26 mouse cellular contexts compared by ENCODE assay signal in the genomic region with DNA sequence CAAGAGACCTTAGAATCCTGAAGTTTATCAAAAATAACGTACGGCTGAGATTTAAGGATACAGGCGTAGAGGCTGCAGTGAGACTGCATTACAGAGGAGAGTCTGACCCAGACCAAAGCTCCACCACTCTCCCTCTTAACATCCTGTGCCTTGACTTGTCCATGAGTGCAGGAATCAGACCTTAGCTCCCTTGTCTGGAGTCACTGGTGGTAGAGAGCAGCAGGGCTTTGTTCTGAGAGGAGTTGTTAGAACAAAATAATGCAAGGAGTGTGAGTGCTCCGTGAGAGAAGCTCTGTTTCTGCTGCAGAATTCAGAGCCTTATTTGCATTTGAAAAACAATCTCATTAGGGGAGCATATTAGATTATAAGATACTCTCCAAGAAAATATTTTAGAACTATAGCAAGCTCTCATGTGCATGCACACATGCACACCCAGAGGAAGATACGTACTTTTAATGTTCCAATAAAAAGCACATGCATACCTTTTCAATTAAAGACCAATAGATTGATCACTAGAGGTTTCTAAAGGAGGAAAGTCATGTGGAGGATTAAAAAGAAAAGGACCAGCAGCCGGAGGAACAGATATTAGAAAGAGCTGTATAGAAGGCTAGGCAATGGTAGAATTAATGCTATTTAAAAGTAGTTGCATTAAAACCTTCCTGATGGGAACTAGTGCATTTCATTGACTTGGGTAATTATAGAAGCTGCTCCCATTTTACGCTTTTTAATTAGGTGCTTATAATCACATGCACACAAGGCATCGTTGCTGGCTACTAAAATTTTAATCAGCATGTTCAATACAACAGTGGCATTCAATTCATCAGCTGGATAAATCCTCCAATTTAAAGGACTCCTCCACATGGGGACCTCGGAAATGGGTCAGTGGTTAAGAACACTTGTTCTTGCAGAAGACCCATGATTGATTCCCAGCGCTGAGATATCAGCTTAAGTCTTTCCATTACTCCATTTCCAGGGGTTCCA.
DNase-seq lines count a peak whose midpoint lies in the region; ATAC-seq and TF ChIP-seq lines count a peak whose summit lies in the region.
"Had no signal": no experiment of that assay in that cellular context is flagged by ENCODE, and none has a peak within 500 bp of the region (broad histone marks: within the 10 kb centered on the region; RNA-seq: fewer than 3 reads in every experiment).

No protein-coding gene starts in this region.

- H3K27ac ChIP-seq in forebrain, embryonic 10.5 days, result peak overlapping the region; percentile 80
- no peak overlapping the region for H3K27ac ChIP-seq in forebrain, postnatal 0 days (ENCODE audit: low read depth, low read length)
- H3K27ac ChIP-seq in forebrain, embryonic 16.5 days (ENCODE audit: low read length), result peak overlapping the region; percentile 51; the same call in 1 of the 2 replicates
- H3K27ac ChIP-seq in hindbrain, embryonic 16.5 days (ENCODE audit: low read depth, low read length), result no peak overlapping the region
- no peak overlapping the region for H3K27ac ChIP-seq in gastrocnemius, adult 2 months
- H3K27ac ChIP-seq: heart, embryonic 10.5 days; intestine, embryonic 15.5 days; limb, embryonic 12.5 days; liver, embryonic 13.5 days; neural tube, embryonic 12.5 days; stomach, embryonic 15.5 days had no signal

- no peak for TF ChIP-seq POLR2A in brain, embryonic 14.5 days (IDR thresholded peaks at IDR 0.05; ENCODE audit: borderline replicate concordance, extremely low read depth, insufficient read depth, insufficient read length, poor library complexity, severe bottlenecking)

- no peaks in the 10 kb centered on the region for H3K36me3 ChIP-seq in forebrain, embryonic 10.5 days (replicated peaks)
- H3K36me3 ChIP-seq in forebrain, postnatal 0 days (ENCODE audit: insufficient read depth), result no peaks in the 10 kb centered on the region
- no peaks in the 10 kb centered on the region for H3K36me3 ChIP-seq in forebrain, embryonic 16.5 days (ENCODE audit: control insufficient read depth, insufficient read depth)
- no peaks in the 10 kb centered on the region for H3K36me3 ChIP-seq in hindbrain, embryonic 16.5 days (ENCODE audit: control insufficient read depth, insufficient read depth, low read length)
- H3K36me3 ChIP-seq: heart, embryonic 10.5 days; intestine, embryonic 15.5 days; limb, embryonic 12.5 days; liver, embryonic 13.5 days; neural tube, embryonic 12.5 days; stomach, embryonic 15.5 days had no signal

- intact Hi-C loops in gastrocnemius, adult 2 months (cut with DNase I), result no loop called here

- no peak; the same call in 1 of the 2 replicates for ATAC-seq in forebrain, postnatal 0 days
- peak; percentile 65 for ATAC-seq in forebrain, embryonic 16.5 days
- peak; percentile 58; the same call in 1 of the 2 replicates for ATAC-seq in hindbrain, embryonic 16.5 days
- ATAC-seq: activated CD4-positive, CD25-positive, alpha-beta regulatory T cell, adult 4 months; intestine, embryonic 15.5 days had no signal

- DNase-seq in forebrain, embryonic 10.5 days (ENCODE audit: extremely low spot score, low spot score), result no peak
- DNase-seq in forebrain, postnatal 0 days, result no peak
- DNase-seq in brain, embryonic 14.5 days (ENCODE audit: low read depth), result peak; percentile 68
- DNase-seq in layer of hippocampus, adult 9-10 months (ENCODE audit: low spot score), result no peak
- no peak for DNase-seq in gastrocnemius, adult 2 months
- no peak for DNase-seq in gastrocnemius, adult 18-20 months (ENCODE audit: low spot score)
- DNase-seq: adrenal gland, adult 8-10 months; cerebellum, adult 2 months; heart, postnatal 4 days; kidney, adult 8-10 months; kidney, postnatal 10 days; liver, embryonic 13.5 days; lung, adult 2 months; lung, postnatal 14 days; right cerebral cortex, adult 18-20 months; right cerebral cortex, postnatal 4 days; thymus, postnatal 36 days had no signal

- 62% methylated on average over 10 of the region's 10 CpGs for WGBS in forebrain, embryonic 10.5 days
- WGBS in forebrain, postnatal 0 days, result 21% methylated on average over 10 of the region's 10 CpGs
- 21% methylated on average over 10 of the region's 10 CpGs for WGBS in forebrain, embryonic 16.5 days
- WGBS in hindbrain, embryonic 16.5 days, result 48% methylated on average over 10 of the region's 10 CpGs

- H3K9me3 ChIP-seq in forebrain, embryonic 10.5 days, result no peaks in the 10 kb centered on the region
- no peaks in the 10 kb centered on the region for H3K9me3 ChIP-seq in forebrain, postnatal 0 days (ENCODE audit: low read length)
- H3K9me3 ChIP-seq in forebrain, embryonic 16.5 days (ENCODE audit: control insufficient read depth, low read length), result no peaks in the 10 kb centered on the region
- no peaks in the 10 kb centered on the region for H3K9me3 ChIP-seq in hindbrain, embryonic 16.5 days (ENCODE audit: control insufficient read depth, low read length)
- H3K9me3 ChIP-seq: heart, embryonic 10.5 days; intestine, embryonic 15.5 days; limb, embryonic 12.5 days; liver, embryonic 13.5 days; neural tube, embryonic 12.5 days; stomach, embryonic 15.5 days had no signal

- no peak overlapping the region for H3K4me3 ChIP-seq in forebrain, embryonic 10.5 days
- H3K4me3 ChIP-seq in forebrain, postnatal 0 days (ENCODE audit: low read depth, low read length), result no peak overlapping the region
- no peak overlapping the region for H3K4me3 ChIP-seq in forebrain, embryonic 16.5 days (replicated peaks; ENCODE audit: low read length)
- H3K4me3 ChIP-seq in hindbrain, embryonic 16.5 days (ENCODE audit: low read length), result no peak overlapping the region
- no peak overlapping the region for H3K4me3 ChIP-seq in gastrocnemius, adult 2 months
- H3K4me3 ChIP-seq: heart, embryonic 10.5 days; intestine, embryonic 15.5 days; limb, embryonic 12.5 days; liver, embryonic 13.5 days; megakaryocyte, embryonic 14.5 days; neural tube, embryonic 12.5 days; stomach, embryonic 15.5 days had no signal

- H3K27me3 ChIP-seq in forebrain, embryonic 10.5 days (ENCODE audit: poor library complexity, severe bottlenecking), result no peaks in the 10 kb centered on the region
- no peaks in the 10 kb centered on the region for H3K27me3 ChIP-seq in forebrain, postnatal 0 days (ENCODE audit: insufficient read depth, low read length)
- H3K27me3 ChIP-seq in forebrain, embryonic 16.5 days (replicated peaks; ENCODE audit: control insufficient read depth, insufficient read depth, low read length), result no peaks in the 10 kb centered on the region
- no peaks in the 10 kb centered on the region for H3K27me3 ChIP-seq in hindbrain, embryonic 16.5 days (replicated peaks; ENCODE audit: control insufficient read depth, insufficient read depth, low read length)
- H3K27me3 ChIP-seq: intestine, embryonic 15.5 days; limb, embryonic 12.5 days; liver, embryonic 13.5 days; megakaryocyte, embryonic 14.5 days; neural tube, embryonic 12.5 days; stomach, embryonic 15.5 days had no signal

- TF ChIP-seq CTCF in forebrain, postnatal 0 days (IDR thresholded peaks at IDR 0.05; ENCODE audit: low read depth), result no peak
- no peak for TF ChIP-seq CTCF in brain, embryonic 14.5 days (IDR thresholded peaks at IDR 0.05; ENCODE audit: borderline replicate concordance, extremely low read depth, insufficient read depth, insufficient read length)
- no peak for TF ChIP-seq CTCF in gastrocnemius, adult 2 months (IDR thresholded peaks at IDR 0.05)

- H3K9ac ChIP-seq in forebrain, postnatal 0 days, result no peak overlapping the region
- 0 out of 2 replicates have a peak overlapping the region, but pooled peaks have one; percentile 19 for H3K9ac ChIP-seq in forebrain, embryonic 16.5 days (replicated peaks; ENCODE audit: low read depth, low read length)
- H3K9ac ChIP-seq in hindbrain, embryonic 16.5 days (ENCODE audit: low read depth, low read length), result no peak overlapping the region
- H3K9ac ChIP-seq: intestine, embryonic 15.5 days; limb, embryonic 12.5 days; liver, embryonic 13.5 days; neural tube, embryonic 12.5 days; stomach, embryonic 15.5 days had no signal

- peaks cover 19% of the 10 kb centered on the region for H3K4me1 ChIP-seq in forebrain, embryonic 10.5 days
- peaks cover 5% of the 10 kb centered on the region; the same call in 1 of the 2 replicates for H3K4me1 ChIP-seq in forebrain, postnatal 0 days (ENCODE audit: insufficient read depth)
- peaks cover 3% of the 10 kb centered on the region for H3K4me1 ChIP-seq in forebrain, embryonic 16.5 days (replicated peaks; ENCODE audit: control insufficient read depth, insufficient read depth, low read length)
- peaks cover 2% of the 10 kb centered on the region; the same call in 1 of the 2 replicates for H3K4me1 ChIP-seq in hindbrain, embryonic 16.5 days (ENCODE audit: control insufficient read depth, insufficient read depth, low read depth, low read length)
- H3K4me1 ChIP-seq: heart, embryonic 10.5 days; intestine, embryonic 15.5 days; limb, embryonic 12.5 days; liver, embryonic 13.5 days; megakaryocyte, embryonic 14.5 days; neural tube, embryonic 12.5 days; stomach, embryonic 15.5 days had no signal

- no peak overlapping the region for H3K4me2 ChIP-seq in forebrain, postnatal 0 days (ENCODE audit: low read depth)
- no peak overlapping the region for H3K4me2 ChIP-seq in forebrain, embryonic 16.5 days (ENCODE audit: low read length)
- H3K4me2 ChIP-seq in hindbrain, embryonic 16.5 days (ENCODE audit: low read length), result no peak overlapping the region
- H3K4me2 ChIP-seq: intestine, embryonic 15.5 days; limb, embryonic 12.5 days; liver, embryonic 13.5 days; neural tube, embryonic 12.5 days; stomach, embryonic 15.5 days had no signal

Comparison
In these comparisons a context has a peak if more than half of its experiments do, and no peak if none do; other contexts are left out.
1. H3K27ac ChIP-seq: peak in forebrain, embryonic 10.5 days (single experiment) and forebrain, embryonic 16.5 days (single experiment); none in forebrain, postnatal 0 days (single experiment), hindbrain, embryonic 16.5 days (single experiment) and gastrocnemius, adult 2 months (single experiment).